Comparison of ENCODE assay signal across 34 mouse cellular contexts in the genomic region with DNA sequence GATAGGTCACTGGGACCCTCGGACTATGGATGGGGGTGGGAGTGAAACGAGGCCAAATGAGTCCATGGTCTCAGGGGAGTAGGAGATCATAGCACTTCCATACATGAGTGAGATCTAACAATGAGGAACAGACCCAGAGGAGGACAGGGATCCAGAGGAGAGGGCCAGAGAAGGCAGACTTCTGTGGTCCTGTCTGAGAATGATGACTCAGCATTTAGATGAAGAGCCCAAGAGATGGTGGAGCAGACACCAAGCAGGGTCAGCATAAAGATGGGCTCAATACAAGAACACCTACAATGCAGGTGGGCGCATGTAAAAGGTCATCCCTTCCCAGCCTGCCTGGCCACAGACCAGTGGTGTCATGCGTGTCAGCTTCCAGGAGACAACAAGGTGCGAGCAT. TPM values are rescaled to one million over a fixed set of nuclear protein-coding genes. Genes with fewer than 3 reads are reported as not detected.
"Had no signal": no experiment of that assay in that cellular context is flagged by ENCODE, and none has a peak within 500 bp of the region (broad histone marks: within the 10 kb centered on the region; RNA-seq: fewer than 3 reads in every experiment).

No protein-coding gene starts in this region.

- H3K27me3 ChIP-seq: limb, embryonic 12.5 days; limb, embryonic 13.5 days; limb, embryonic 15.5 days; liver, embryonic 13.5 days; liver, embryonic 15.5 days; lung, embryonic 15.5 days; midbrain, embryonic 12.5 days; midbrain, embryonic 13.5 days; midbrain, embryonic 15.5 days; neural tube, embryonic 12.5 days had no signal

- H3K27ac ChIP-seq: limb, embryonic 10.5 days; limb, embryonic 12.5 days; limb, embryonic 13.5 days; limb, embryonic 15.5 days; liver, embryonic 13.5 days; liver, embryonic 14.5 days; liver, embryonic 15.5 days; lung, embryonic 15.5 days; macrophage; midbrain, embryonic 10.5 days; midbrain, embryonic 12.5 days; midbrain, embryonic 13.5 days; midbrain, embryonic 15.5 days; neural tube, embryonic 12.5 days had no signal

- H3K36me3 ChIP-seq: limb, embryonic 10.5 days; limb, embryonic 12.5 days; limb, embryonic 13.5 days; limb, embryonic 15.5 days; liver, embryonic 13.5 days; liver, embryonic 15.5 days; lung, embryonic 15.5 days; midbrain, embryonic 10.5 days; midbrain, embryonic 12.5 days; midbrain, embryonic 13.5 days; midbrain, embryonic 15.5 days; neural tube, embryonic 12.5 days had no signal

- H3K4me3 ChIP-seq: limb, embryonic 10.5 days; limb, embryonic 12.5 days; limb, embryonic 13.5 days; limb, embryonic 15.5 days; liver, embryonic 13.5 days; liver, embryonic 15.5 days; lung, embryonic 15.5 days; megakaryocyte, embryonic 14.5 days; midbrain, embryonic 10.5 days; midbrain, embryonic 12.5 days; midbrain, embryonic 13.5 days; midbrain, embryonic 15.5 days; myocyte; neural tube, embryonic 12.5 days had no signal

- H3K4me1 ChIP-seq: liver, embryonic 13.5 days had no signal

- ATAC-seq: liver, postnatal 0 days; lung, postnatal 0 days; midbrain, embryonic 13.5 days; midbrain, embryonic 15.5 days; midbrain, embryonic 16.5 days had no signal

- H3K9me3 ChIP-seq: limb, embryonic 10.5 days; limb, embryonic 12.5 days; limb, embryonic 13.5 days; limb, embryonic 15.5 days; liver, embryonic 13.5 days; liver, embryonic 15.5 days; lung, embryonic 15.5 days; midbrain, embryonic 10.5 days; midbrain, embryonic 12.5 days; midbrain, embryonic 13.5 days; midbrain, embryonic 15.5 days; neural tube, embryonic 12.5 days had no signal

- H3K9ac ChIP-seq: limb, embryonic 12.5 days; limb, embryonic 13.5 days; limb, embryonic 15.5 days; liver, embryonic 13.5 days; liver, embryonic 14.5 days; liver, embryonic 15.5 days; liver, postnatal 0 days; lung, embryonic 14.5 days; lung, embryonic 15.5 days; midbrain, embryonic 12.5 days; midbrain, embryonic 13.5 days; midbrain, embryonic 15.5 days; neural tube, embryonic 12.5 days had no signal

- H3K4me2 ChIP-seq: limb, embryonic 12.5 days; limb, embryonic 13.5 days; limb, embryonic 15.5 days; liver, embryonic 11.5 days; liver, embryonic 13.5 days; liver, embryonic 15.5 days; lung, embryonic 14.5 days; lung, embryonic 15.5 days; midbrain, embryonic 11.5 days; midbrain, embryonic 12.5 days; midbrain, embryonic 13.5 days; midbrain, embryonic 15.5 days; neural tube, embryonic 12.5 days had no signal

- DNase-seq: left cerebral cortex, postnatal 4 days; liver; liver, embryonic 13.5 days; liver, postnatal 0 days; lung, adult 18-20 months; lung, adult 2 months; lung, embryonic 14.5 days; lung, postnatal 10 days; lung, postnatal 14 days; lung, postnatal 36 days; lung, postnatal 4 days; midbrain, embryonic 14.5 days had no signal

RNA-seq across cellular contexts. Expression of gene Tcte2, which starts 41.4 kb away (rescaled TPM):
- total RNA-seq: megakaryocyte, adult 5-6 weeks; megakaryocyte-erythroid progenitor cell, adult 5-6 weeks; monocyte, adult 5-6 weeks had no signal
- polyA plus RNA-seq: macrophage had no signal
